Mouse (Mus musculus) WW6 (cell line): ENCODE data around the gene Grm8.

Experiments
- DNase-seq: peaks from one replicate; pipeline ENCODE4 v3.0.0-alpha.2; 2013; ENCODE audit warnings: low read depth, low spot score

Gene Grm8

DNA sequence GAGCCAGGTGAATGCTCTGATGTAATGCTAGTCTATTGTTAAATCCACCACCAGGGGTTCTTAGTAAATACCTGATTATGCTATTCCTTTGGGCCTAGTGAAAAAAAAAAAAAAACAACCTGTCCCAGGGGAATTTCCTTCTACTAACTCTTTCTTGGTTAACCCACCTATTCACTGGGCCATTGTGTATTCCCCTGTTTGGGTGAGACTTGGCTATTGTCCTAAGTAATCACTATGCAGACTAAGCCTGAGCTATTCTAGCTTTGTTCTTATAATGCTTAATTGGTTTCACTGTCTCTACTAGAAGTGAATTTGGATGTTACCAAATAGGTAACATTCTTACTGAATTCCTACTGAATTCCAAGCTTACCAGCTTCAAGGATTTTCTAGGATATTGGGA lies 872.4 kb downstream of the Grm8 start:
- peak; percentile 34 for DNase-seq

DNA sequence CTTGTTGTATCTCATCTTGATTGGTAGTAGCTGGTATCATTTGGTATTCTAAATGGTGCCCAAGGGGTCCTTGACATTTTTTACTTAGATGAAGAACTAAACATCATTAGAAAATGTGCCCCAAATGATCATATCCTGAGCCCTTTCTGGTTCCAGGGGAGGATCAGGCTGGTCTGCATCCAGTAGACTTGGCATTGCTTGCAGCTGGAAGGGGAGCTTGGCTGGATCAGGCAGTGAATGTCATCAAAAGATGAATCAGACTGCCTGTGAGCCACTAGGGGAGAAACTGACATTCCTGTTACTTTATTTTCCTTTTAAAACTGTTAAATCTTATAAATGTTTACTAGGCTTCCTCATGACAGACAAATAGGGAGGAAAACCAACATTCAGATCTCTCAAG lies 894.6 kb downstream of the Grm8 start:
- DNase-seq = no peak

DNA sequence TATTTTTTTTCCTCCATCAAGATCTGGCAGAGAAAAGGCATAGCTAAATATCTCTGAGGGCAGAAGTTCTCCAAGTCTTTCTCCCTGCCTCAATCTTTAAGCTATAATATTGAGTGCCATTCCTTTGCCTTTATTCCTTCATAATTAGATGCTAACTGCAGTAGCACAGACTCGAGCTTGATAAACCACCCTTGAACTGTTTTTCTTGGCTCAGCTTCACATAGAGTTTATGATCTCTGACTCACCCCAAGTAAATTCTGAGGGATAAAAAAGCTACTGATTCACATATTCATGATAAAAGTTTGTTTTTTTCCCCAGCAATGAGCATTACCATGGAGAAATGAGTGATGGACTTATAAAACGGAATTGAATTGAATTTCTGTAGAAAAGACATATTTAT lies 895.0 kb downstream of the Grm8 start:
- DNase-seq = no peak
